Mouse (Mus musculus) T-cell, adult 2 months (primary cell): ENCODE data around the gene Zdhhc6.

ENCODE experiments used
- DNase-seq: peaks from one replicate; pipeline ENCODE4 v3.0.0; 2022; ENCODE audit warnings: low spot score

Zdhhc6 gene

GRCm38 (mm10) chr19:55257656-55258375 is 58.0 kb downstream of the Zdhhc6 start:
- no peak for DNase-seq

GRCm38 (mm10) chr19:55256156-55256555 is 59.7 kb downstream of the Zdhhc6 start:
- no peak for DNase-seq

DNA sequence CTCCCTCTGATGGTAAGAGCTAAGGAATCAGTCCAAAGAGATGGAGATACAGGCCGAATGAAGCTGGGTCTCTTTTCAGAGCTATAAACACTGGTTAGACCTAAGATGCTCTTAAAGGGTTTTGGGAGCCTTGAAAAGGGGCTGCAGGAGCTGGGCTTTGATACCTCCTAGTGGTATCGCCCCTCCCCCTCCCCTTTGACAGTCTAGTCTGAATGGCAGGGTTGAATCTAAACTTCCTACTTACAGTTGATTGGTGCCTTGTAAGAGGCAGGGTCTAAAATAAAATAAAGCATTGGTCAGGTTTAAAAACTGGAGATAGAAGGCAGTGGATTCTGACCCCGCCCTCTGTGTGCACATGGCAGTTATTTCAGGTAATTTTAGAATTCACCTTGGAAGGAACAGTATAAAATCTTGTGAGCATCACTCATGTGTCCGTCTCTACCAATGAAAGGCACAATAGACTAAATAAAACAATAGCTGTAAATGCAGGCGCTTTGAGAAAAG is 61.3 kb downstream of the Zdhhc6 start:
- DNase-seq: peak; percentile 38

DNA sequence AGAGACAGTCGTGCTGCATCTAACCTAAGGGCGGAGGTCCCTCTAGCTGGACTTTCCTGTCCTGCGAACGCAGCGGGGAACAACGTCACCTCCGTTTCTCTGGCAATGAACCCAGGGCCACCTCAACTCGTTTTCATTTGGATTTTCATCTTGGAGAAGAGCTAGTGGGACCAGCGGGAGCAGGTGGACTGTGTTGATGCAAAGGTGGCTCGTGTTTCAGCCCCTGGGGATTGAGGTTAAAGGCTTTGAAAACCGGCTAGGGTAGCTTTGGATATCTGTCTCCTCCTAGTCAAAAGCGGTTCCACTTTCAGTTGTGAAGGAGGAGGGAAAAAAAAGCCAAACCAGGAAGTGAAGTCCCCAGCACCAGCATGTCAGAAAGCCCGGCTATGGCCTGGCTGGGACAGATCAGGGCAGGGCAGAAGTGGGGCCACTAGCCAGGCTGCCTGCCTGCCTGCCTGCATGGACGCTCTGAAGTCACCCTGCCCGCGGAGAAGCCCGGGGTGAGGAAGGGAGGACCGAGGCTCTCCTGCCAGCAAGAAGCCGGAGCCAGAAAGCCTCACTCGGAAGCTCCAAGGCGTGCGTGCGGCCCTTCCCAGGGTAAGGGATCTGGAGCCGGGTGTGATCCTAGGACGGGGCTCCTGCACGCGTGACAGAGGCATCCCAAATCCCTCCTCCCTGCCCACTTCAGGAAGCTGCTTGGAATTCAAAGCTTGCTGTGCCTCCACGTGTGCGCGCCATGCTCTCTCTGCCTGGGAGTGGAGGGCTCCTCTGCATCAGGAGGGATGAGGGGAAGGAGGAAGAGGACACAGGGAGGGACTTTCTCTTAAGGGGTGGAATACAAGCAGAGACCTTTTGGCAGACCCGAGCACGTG is 62.0 kb downstream of the Zdhhc6 start:
- DNase-seq: peak; percentile 54

- no peak for DNase-seq
Observed at GRCm38 (mm10) chr19:55253239-55253569, 62.6 kb downstream of the Zdhhc6 start.

GRCm38 (mm10) chr19:55251383-55252124 is 64.3 kb downstream of the Zdhhc6 start, which contains the start of gene Acsl5:
Gene Acsl5, plus strand, starts transcription at chr19:55251938.
- no peak for DNase-seq

DNA sequence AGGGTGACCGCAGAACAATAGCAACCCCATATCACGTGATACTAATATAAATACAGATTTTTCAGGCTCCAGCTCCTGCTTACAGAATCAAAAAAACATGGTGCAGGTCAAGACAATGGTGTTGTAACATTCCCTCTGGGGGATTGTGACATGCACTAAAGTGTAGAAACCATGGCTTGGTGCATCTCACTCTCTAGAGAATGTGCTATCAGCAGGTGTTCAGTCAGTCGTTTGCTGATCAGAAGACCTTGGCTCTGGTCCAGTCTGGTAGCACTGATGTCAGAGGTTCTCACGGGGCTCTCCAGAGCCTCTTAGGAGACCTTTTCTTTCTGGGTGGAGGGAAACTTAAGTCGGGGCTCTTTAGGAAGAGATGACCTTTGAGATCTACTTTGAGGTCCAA is 65.4 kb downstream of the Zdhhc6 start:
- no peak for DNase-seq

GRCm38 (mm10) chr19:55247991-55248520 is 67.8 kb downstream of the Zdhhc6 start:
- DNase-seq: no peak

DNA sequence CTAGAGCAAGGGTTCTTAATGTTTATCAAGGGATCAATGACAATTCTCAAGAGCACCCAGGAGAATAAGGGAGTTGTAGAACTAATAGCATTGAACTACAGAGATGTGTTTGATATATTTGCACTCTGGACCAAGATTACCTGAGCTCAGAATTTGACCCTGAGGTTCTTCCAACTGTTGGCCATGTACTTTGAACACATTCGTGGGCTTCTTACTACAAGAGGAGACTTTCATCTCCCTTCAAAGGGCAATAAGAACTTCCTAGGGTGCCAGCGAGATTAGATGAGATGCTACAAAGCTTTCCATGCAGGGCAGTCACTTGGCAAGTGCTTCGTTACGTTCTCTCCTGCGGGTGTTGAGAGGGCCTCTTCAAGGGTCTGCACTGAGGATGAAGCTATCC is 68.3 kb downstream of the Zdhhc6 start:
- no peak for DNase-seq

DNA sequence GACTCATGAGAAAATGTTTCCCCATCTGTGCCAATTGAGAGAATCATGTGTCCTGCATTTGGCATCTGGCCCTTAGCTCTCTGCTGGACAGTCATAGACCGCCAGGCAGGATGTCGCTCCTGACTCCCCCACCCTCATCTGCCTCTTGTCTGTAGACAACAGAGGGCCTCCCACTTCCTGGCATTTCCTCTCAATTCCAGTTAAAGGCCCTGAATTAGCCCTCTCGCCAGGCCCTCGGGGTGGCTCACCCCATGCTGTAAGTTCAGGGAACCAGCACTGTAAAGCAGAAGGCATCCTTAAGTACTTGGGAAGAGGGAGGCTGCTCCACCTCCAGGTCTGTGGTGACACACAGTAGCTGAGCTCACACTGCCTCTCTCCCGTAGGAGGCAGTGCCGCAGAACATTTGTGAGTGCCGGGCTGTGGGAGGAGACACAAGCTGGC is 71.0 kb downstream of the Zdhhc6 start:
- DNase-seq: no peak

DNA sequence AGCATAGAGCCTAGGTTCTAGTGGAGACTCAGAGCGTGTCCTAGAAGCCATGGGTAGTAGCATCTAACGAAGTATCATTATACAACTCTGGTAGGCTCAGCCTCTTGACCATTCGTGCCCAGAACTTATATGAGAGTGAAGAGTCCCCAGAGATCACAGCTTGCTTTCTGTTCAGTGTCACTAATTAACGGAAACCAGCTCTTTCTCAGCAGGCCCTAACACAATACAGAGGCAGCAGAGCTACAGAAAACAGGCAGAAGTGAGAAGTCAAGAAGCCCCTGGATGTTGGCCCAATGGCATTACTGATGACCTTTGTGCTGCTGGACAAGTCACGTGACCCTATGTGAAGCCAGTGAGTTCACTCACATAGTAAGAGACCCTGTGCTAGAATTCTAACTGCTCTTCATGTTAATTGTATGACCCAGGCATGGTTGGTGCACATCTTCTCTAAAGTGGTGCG is 74.6 kb downstream of the Zdhhc6 start, which contains the start of gene Gucy2g:
TSS of gene Gucy2g (minus strand) at position 51 of the 460 bp plus-strand sequence.
- DNase-seq: no peak

GRCm38 (mm10) chr19:55239766-55240426 is 75.9 kb downstream of the Zdhhc6 start:
- no peak for DNase-seq

- DNase-seq: no peak
Observed at GRCm38 (mm10) chr19:55236564-55236963, 79.3 kb downstream of the Zdhhc6 start.

- no peak for DNase-seq
Observed at GRCm38 (mm10) chr19:55236026-55236425, 79.8 kb downstream of the Zdhhc6 start.

GRCm38 (mm10) chr19:55232136-55232535 is 83.7 kb downstream of the Zdhhc6 start:
- DNase-seq: no peak

DNA sequence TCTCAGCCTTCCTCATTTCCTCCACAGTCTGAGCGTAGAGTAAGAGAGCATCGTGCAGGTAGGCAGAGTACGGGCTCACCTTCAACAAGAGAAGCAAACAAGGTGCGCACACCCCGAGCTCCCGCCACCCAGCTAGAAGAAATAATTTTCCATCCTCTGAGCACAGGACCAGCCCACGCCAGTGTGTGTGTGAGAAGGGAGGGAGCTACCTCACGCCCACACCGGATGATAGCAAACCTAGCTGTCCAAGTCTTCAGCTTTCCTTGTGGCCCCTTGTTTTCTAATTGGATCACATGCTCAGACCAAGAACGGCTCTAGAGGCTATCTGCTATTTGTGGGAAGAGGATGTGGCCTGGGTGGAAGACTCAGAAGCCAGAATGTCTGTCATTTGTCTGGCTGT is 84.8 kb downstream of the Zdhhc6 start:
- no peak for DNase-seq

DNA sequence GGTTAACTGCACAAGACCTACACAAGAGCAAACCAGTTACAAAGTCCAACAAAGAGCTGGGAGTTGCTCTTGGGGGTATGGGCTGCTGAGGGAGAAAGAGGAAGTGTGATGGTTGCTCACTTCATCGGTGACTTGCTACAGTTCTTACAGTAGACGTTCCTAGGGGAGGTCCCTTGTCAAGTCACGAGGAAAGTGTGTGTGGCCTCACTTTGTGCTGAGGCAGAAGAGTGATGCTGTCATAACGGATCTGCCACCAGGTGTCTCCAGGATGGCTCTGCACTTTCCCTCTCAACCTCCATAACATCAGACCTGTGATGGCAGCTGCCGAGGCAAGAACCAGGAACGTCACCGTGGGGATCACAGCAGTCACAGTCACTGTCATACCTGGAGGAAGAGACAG is 88.7 kb downstream of the Zdhhc6 start:
- no peak for DNase-seq

- no peak for DNase-seq
Observed at GRCm38 (mm10) chr19:55226621-55227020, 89.2 kb downstream of the Zdhhc6 start.

DNA sequence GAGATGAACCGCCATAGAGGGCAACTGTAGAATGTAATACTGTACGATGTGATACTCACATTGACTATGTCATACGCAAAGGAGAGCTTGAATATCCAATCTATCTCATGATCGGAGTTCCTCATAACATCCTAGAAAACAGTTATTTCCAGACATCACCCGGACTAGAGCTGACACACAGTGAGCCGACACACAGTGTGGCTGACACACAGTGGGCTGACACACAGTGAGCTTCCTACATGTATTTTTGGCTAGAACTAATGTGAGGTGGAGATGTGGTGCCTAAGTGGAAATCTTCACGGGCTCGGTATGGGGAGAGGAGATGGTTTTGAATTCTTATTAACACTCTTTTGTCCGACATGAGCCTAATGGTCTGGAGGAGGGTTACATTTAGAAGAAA is 93.6 kb downstream of the Zdhhc6 start:
- no peak for DNase-seq
